Mouse (Mus musculus) heart, postnatal 14 days (tissue): ENCODE data around the gene Ctla2b. TPM values are rescaled to one million over a fixed set of nuclear protein-coding genes. Genes with fewer than 3 reads are reported as not detected.
"Not testable (repeated sequence)": the region's sequence is repeated elsewhere in the genome, so short reads cannot be mapped to it uniquely, and the experiment has no call there.

ENCODE experiments used
- DNase-seq, 2 experiments: peaks; one replicate each; pipeline ENCODE4 v3.0.0; 2021 to 2022
- intact Hi-C: fragments of 180-260 bp; cut with DNase I; formaldehyde crosslinking; loops from one replicate; pipeline ENCODE4 v1.15.1; 2025
- long read RNA-seq, 2 experiments: library from polyadenylated mRNA; stranded (forward); transcript quantifications; one replicate each; pipeline ENCODE4 v2.0.0; 2021
- total RNA-seq, 2 experiments: library from RNA; stranded (reverse); gene quantifications; 2 replicates each; pipeline ENCODE4 v1.2.3; 2021

The Ctla2b gene
- total RNA-seq: 10 to 100 TPM; 12.6 to 14.8 TPM
- long read RNA-seq, experiment 1, partial matches to known transcripts: 0 of 5 reads
- long read RNA-seq, experiment 1, other reads (novel, unspliced or antisense): 1 of 5 reads
- long read RNA-seq, experiment 2, partial matches to known transcripts: 0 of 2 reads
- long read RNA-seq, experiment 2, other reads (novel, unspliced or antisense): 0 of 2 reads

- peak; percentile 52 to 53 for DNase-seq
- intact Hi-C loops: loop anchor here (1.0 to 2.0 kb wide), 2 partner anchors 39 to 49 kb away; partner anchors contain the start of genes Ctla2a and Gm49391
Observed at GRCm38 (mm10) chr13:60897328-60897727, at the start of gene Ctla2b. TSS of gene Ctla2b (minus strand) at chr13:60897447.

- intact Hi-C loops: not testable (repeated sequence)
Observed at GRCm38 (mm10) chr13:60941884-60942283, 44.6 kb upstream of the Ctla2b start, which contains the start of gene Tpbpa. TSS of gene Tpbpa (minus strand) at chr13:60941984.

GRCm38 (mm10) chr13:60936500-60936901 is 39.3 kb upstream of the Ctla2b start, which contains the start of the genes Gm49391 and Ctla2a:
TSS of gene Gm49391 (minus strand) at chr13:60936571.
TSS of gene Ctla2a (minus strand) at chr13:60936625.
- intact Hi-C loops: loop anchor here (2.0 to 5.0 kb wide), 2 partner anchors 40 to 89 kb away; partner anchors contain the start of genes Ctla2b and Gm49392
- peak; percentile 35 to 39 for DNase-seq

More at GRCm38 (mm10) chr13:60941884-60942283, 44.6 kb upstream of the Ctla2b start, which contains the start of gene Tpbpa:
- not testable (repeated sequence) for DNase-seq

- not testable (repeated sequence) for DNase-seq
- intact Hi-C loops: loop anchor here (5.0 kb wide), 1 partner anchor 88 kb away; no protein-coding TSS in a partner anchor
Observed at GRCm38 (mm10) chr13:60935490-60935889, 38.2 kb upstream of the Ctla2b start, which contains the start of gene Gm49393. TSS of gene Gm49393 (minus strand) at chr13:60935590.

GRCm38 (mm10) chr13:60904780-60905179 is 7.5 kb upstream of the Ctla2b start, which contains the start of gene Tpbpb:
TSS of gene Tpbpb (minus strand) at chr13:60904880.
- DNase-seq, intact Hi-C loops: not testable (repeated sequence)

- DNase-seq: not testable (repeated sequence)
- intact Hi-C loops: loop anchor here (1.0 to 2.0 kb wide), 2 partner anchors 40 to 48 kb away; partner anchors contain the start of genes Ctla2a and Gm49391
Observed at GRCm38 (mm10) chr13:60896794-60897193, 453 bp downstream of the Ctla2b start, which contains the start of gene Gm49392. TSS of gene Gm49392 (minus strand) at chr13:60896894.

GRCm38 (mm10) chr13:60895406-60896160 is 1.7 kb downstream of the Ctla2b start:
- intact Hi-C loops: loop anchor here (2.0 kb wide), 1 partner anchor 41 kb away; the partner anchor contains the start of genes Ctla2a and Gm49391
- no peak for DNase-seq

- intact Hi-C loops: no loop called here
- no peak for DNase-seq
Observed at GRCm38 (mm10) chr13:60892301-60892700, 4.9 kb downstream of the Ctla2b start.

- DNase-seq: no peak
- intact Hi-C loops: no loop called here
Observed at GRCm38 (mm10) chr13:60864281-60864680, 33.0 kb downstream of the Ctla2b start, which contains the start of gene 4930486L24Rik. TSS of gene 4930486L24Rik (minus strand) at chr13:60864475.

GRCm38 (mm10) chr13:60848241-60849120 is 48.8 kb downstream of the Ctla2b start:
- DNase-seq: peak in 1 of 2 experiments; percentile 7
- intact Hi-C loops: loop anchor here (1.0 to 5.0 kb wide), 2 partner anchors 49 to 89 kb away; partner anchors contain the start of genes Ctla2a, Ctla2b, Gm49391 and Gm49393

Other genes starting within 250 kb of the Ctla2b start
- not detected for gene BC051665, start 111.1 kb downstream of the Ctla2b start, total RNA-seq
- not detected for gene Ctsll3, start 94.6 kb downstream of the Ctla2b start, total RNA-seq
- gene 4930486L24Rik, start 33.0 kb downstream of the Ctla2b start, total RNA-seq: 1 to 10 TPM in 1 of 2 experiments, not detected in 1; 1.2 TPM
- gene Gm49392, start 553 bp downstream of the Ctla2b start, total RNA-seq: 1 to 10 TPM in 1 of 2 experiments, not detected in 1; 1.6 TPM
- gene Tpbpb, start 7.4 kb upstream of the Ctla2b start, total RNA-seq: not detected
- gene Gm49393, start 38.1 kb upstream of the Ctla2b start, total RNA-seq: not detected
- under 1 TPM in 1 of 2 experiments, not detected in 1; 0.48 TPM for gene Gm49391, start 39.1 kb upstream of the Ctla2b start, total RNA-seq
- gene Ctla2a, start 39.2 kb upstream of the Ctla2b start, total RNA-seq: 100 to 1,000 TPM; 103 to 113 TPM
- not detected for gene Tpbpa, start 44.5 kb upstream of the Ctla2b start, total RNA-seq
- gene Ctsj, start 108.5 kb upstream of the Ctla2b start, total RNA-seq: not detected
- not detected for gene Ctsq, start 143.2 kb upstream of the Ctla2b start, total RNA-seq